Mouse (Mus musculus): ENCODE results near the gene Fbxo40.

GRCm38 (mm10) chr16:36947646-36948197, 42.5 kb downstream of the Fbxo40 start:
- TF ChIP-seq CTCF (IDR thresholded peaks at IDR 0.05; ENCODE audit: low read depth) (no peak), EP300 (IDR thresholded peaks at IDR 0.05; ENCODE audit: low read depth) (no peak)

All from heart, postnatal 0 days (tissue).